Mouse (Mus musculus) frontal cortex, postnatal 25 days (tissue): Measurements from ENCODE around the gene Ryr2.
"Not testable (repeated sequence)": the region's sequence is repeated elsewhere in the genome, so short reads cannot be mapped to it uniquely, and the experiment has no call there.

Experiments
- DNase-seq, 2 experiments: peaks; one replicate each; pipeline ENCODE4 v3.0.0; 2022; ENCODE audit warnings: low spot score in 2 of 2

The Ryr2 gene

GRCm38 (mm10) chr13:11880503-11881227 lies 226.1 kb downstream of the Ryr2 start:
- DNase-seq, result no peak

- no peak for DNase-seq
Observed at GRCm38 (mm10) chr13:11879037-11879436, 227.7 kb downstream of the Ryr2 start.

GRCm38 (mm10) chr13:11874852-11875251 lies 231.9 kb downstream of the Ryr2 start:
- no peak for DNase-seq

- DNase-seq, result no peak
Observed at GRCm38 (mm10) chr13:11869971-11870370, 236.8 kb downstream of the Ryr2 start.

GRCm38 (mm10) chr13:11869486-11869885 lies 237.3 kb downstream of the Ryr2 start:
- no peak for DNase-seq

- no peak for DNase-seq
Observed at GRCm38 (mm10) chr13:11868979-11869378, 237.8 kb downstream of the Ryr2 start.

- no peak for DNase-seq
Observed at GRCm38 (mm10) chr13:11868056-11868455, 238.7 kb downstream of the Ryr2 start.

GRCm38 (mm10) chr13:11865261-11865660 lies 241.5 kb downstream of the Ryr2 start:
- DNase-seq, result no peak

GRCm38 (mm10) chr13:11851691-11852090 lies 255.1 kb downstream of the Ryr2 start:
- DNase-seq, result no peak

- DNase-seq, result no peak
Observed at GRCm38 (mm10) chr13:11843889-11844288, 262.9 kb downstream of the Ryr2 start.

GRCm38 (mm10) chr13:11837870-11838269 lies 268.9 kb downstream of the Ryr2 start:
- DNase-seq, result no peak

GRCm38 (mm10) chr13:11837152-11837551 lies 269.6 kb downstream of the Ryr2 start:
- no peak for DNase-seq

- DNase-seq, result no peak
Observed at GRCm38 (mm10) chr13:11836304-11837078, 270.3 kb downstream of the Ryr2 start.

- DNase-seq, result no peak
Observed at GRCm38 (mm10) chr13:11831210-11831609, 275.5 kb downstream of the Ryr2 start.

- DNase-seq, result no peak
Observed at GRCm38 (mm10) chr13:11825563-11826226, 281.1 kb downstream of the Ryr2 start.

GRCm38 (mm10) chr13:11818723-11819122 lies 288.0 kb downstream of the Ryr2 start:
- no peak for DNase-seq

GRCm38 (mm10) chr13:11809365-11809764 lies 297.4 kb downstream of the Ryr2 start:
- DNase-seq, result not testable (repeated sequence)

- no peak for DNase-seq
Observed at GRCm38 (mm10) chr13:11792536-11792935, 314.2 kb downstream of the Ryr2 start.

- DNase-seq, result no peak
Observed at GRCm38 (mm10) chr13:11790536-11790935, 316.2 kb downstream of the Ryr2 start.

- DNase-seq, result no peak
Observed at GRCm38 (mm10) chr13:11782411-11783155, 324.2 kb downstream of the Ryr2 start.

GRCm38 (mm10) chr13:11781065-11781464 lies 325.7 kb downstream of the Ryr2 start:
- no peak for DNase-seq

- no peak for DNase-seq
Observed at GRCm38 (mm10) chr13:11777726-11778125, 329.0 kb downstream of the Ryr2 start.
